Mouse (Mus musculus) heart, adult 2 months (tissue): ENCODE measurements around the gene E130208F15Rik. TPM values are rescaled to one million over a fixed set of nuclear protein-coding genes. Genes with fewer than 3 reads are reported as not detected.
A peak's percentile ranks its signal among the peaks of the same experiment; 100 is the strongest.

ENCODE experiments used
- DNase-seq, 2 experiments: peaks; one replicate each; pipeline ENCODE4 v3.0.0; 2021
- H3K27ac ChIP-seq: fragments of 200-600 bp; 2 replicates; pipeline ENCODE4 v1.8.1; 2022
- H3K27me3 ChIP-seq: fragments of 200-500 bp; 2 replicates; pipeline ENCODE4 v1.6.1; 2012; ENCODE audit warnings: mild to moderate bottlenecking, low read length, inconsistent platforms, mixed read lengths; ENCODE audit not compliant: control insufficient read depth, insufficient read depth
- H3K36me3 ChIP-seq: fragments of 200-500 bp; 2 replicates; pipeline ENCODE4 v1.6.1; 2012; ENCODE audit warnings: low read length, inconsistent platforms; ENCODE audit not compliant: control insufficient read depth, insufficient read depth
- H3K4me1 ChIP-seq: fragments of 200-500 bp; 2 replicates; pipeline ENCODE4 v1.6.1; 2011; ENCODE audit warnings: low read length; ENCODE audit not compliant: control insufficient read depth, insufficient read depth
- H3K4me3 ChIP-seq: fragments of 200-600 bp; 2 replicates; pipeline ENCODE4 v1.8.1; 2022
- H3K79me2 ChIP-seq: fragments of 200-500 bp; replicated peaks from 2 replicates; pipeline ENCODE4 v1.6.1; 2012; ENCODE audit warnings: mild to moderate bottlenecking, inconsistent platforms, low read length, moderate library complexity, mixed read lengths; ENCODE audit not compliant: control insufficient read depth, insufficient read depth
- H3K9ac ChIP-seq: fragments of 200-500 bp; 2 replicates; pipeline ENCODE4 v1.6.1; 2012; ENCODE audit warnings: low read depth, mild to moderate bottlenecking, control low read depth, inconsistent platforms, low read length, mixed read lengths
- CTCF ChIP-seq: fragments of 200-600 bp; IDR thresholded peaks from 2 replicates; pipeline ENCODE4 v1.8.1; 2022; ENCODE audit warnings: antibody characterized with exemption, mild to moderate bottlenecking, moderate library complexity
- EP300 ChIP-seq: fragments of 200-500 bp; IDR thresholded peaks from 2 replicates; pipeline ENCODE4 v1.6.1; 2011; ENCODE audit warnings: low read depth, low read length, control low read depth; ENCODE audit not compliant: insufficient read depth
- POLR2A ChIP-seq: fragments of 200-500 bp; IDR thresholded peaks from 2 replicates; pipeline ENCODE4 v1.6.1; 2011; ENCODE audit warnings: mild to moderate bottlenecking, low read depth, low read length, control low read depth; ENCODE audit not compliant: insufficient read depth
- WGBS: fragments of 180-500 bp; shearing (Covaris S2); methylation state at CpG from one replicate; pipeline ENCODE4 v1.1.7; 2018; 5-methylcytosine and 5-hydroxymethylcytosine counted together
- intact Hi-C: fragments of 180-260 bp; cut with DNase I; formaldehyde crosslinking; loops from one replicate; pipeline ENCODE4 v1.15.1; 2025
- polyA plus RNA-seq: library from polyadenylated mRNA; depleted of rRNA; stranded (reverse); fragments of >200 nt; gene quantifications from 2 replicates; pipeline ENCODE4 v1.2.3, GENCODE M21; 2012
- total RNA-seq, 2 experiments: library from RNA; stranded (reverse); gene quantifications; 2 replicates each; pipeline ENCODE4 v1.2.3; 2021

E130208F15Rik gene
- total and polyA plus RNA-seq, 3 experiments: 0.31 to 0.63 (median 0.55) TPM

DNA sequence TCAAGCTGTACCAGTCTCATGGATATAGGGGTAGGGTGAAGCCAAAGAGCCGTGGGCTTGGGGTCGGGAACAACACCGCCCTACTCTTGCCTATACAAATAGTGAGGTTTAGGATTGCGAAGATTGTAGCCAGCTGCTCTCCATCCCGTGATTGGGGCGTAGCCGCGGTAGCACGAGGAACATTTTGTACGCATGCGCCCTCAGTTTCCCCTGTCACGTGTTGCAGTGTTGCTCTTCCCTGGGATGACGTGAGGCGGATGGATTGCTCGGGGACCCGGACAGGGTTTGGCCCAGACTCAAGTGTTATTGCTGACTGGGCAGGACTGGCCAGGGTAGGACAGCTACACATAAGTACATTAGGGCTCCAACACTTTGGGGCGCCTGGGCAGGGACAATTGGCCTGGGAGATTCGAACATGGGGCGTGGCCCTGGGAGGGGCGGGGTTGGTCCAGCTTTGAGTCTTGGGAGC is 40.8 kb upstream of the E130208F15Rik start:
- H3K9ac ChIP-seq: peak overlapping the region; percentile 36
- under 1% methylated on average over 20 of the region's 20 CpGs for WGBS
- H3K27me3 ChIP-seq: no peaks in the 10 kb centered on the region
- no peak; the same call in 1 of the 2 replicates for TF ChIP-seq EP300
- no peak for TF ChIP-seq CTCF
- peak; percentile 64 for TF ChIP-seq POLR2A
- H3K36me3 ChIP-seq: no peaks in the 10 kb centered on the region
- peak; percentile 88 to 91 for DNase-seq
- H3K4me3 ChIP-seq: peak overlapping the region; percentile 90
- H3K4me1 ChIP-seq: no peaks in the 10 kb centered on the region; the same call in 1 of the 2 replicates
- peak overlapping the region; percentile 91 for H3K27ac ChIP-seq
- H3K79me2 ChIP-seq: no peaks in the 10 kb centered on the region
- intact Hi-C loops: loop anchor here (1.0 kb wide), 1 partner anchor 49 kb away; the partner anchor contains the start of gene Polr2i

DNA sequence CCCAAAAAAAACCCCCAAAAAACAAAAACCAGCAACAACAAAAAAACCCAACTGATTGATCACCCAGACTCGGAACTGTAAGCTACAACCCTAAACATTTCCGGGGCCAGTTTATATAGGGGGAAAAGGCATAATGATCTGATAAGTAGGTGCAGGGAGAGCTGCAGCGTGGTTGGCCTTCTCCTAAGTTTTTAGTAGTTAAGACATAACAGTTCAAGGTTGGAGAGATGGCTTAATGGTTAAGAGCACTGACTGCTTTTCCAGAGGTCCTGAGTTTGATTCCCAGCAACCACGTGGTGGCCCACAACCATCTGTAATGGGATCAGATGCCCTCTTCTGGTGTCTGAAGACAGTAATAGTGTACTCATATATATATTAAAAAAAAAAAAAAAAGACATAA is 40.0 kb upstream of the E130208F15Rik start:
- intact Hi-C loops: no loop called here
- WGBS: 80% methylated on average over 4 of the region's 4 CpGs
- H3K36me3 ChIP-seq: no peaks in the 10 kb centered on the region
- H3K27ac ChIP-seq: no peak overlapping the region
- no peak for DNase-seq
- no peak for TF ChIP-seq CTCF
- TF ChIP-seq EP300: no peak
- no peak for TF ChIP-seq POLR2A
- H3K27me3 ChIP-seq: no peaks in the 10 kb centered on the region
- H3K4me3 ChIP-seq: no peak overlapping the region
- no peaks in the 10 kb centered on the region; the same call in 1 of the 2 replicates for H3K4me1 ChIP-seq
- no peak overlapping the region for H3K9ac ChIP-seq
- H3K79me2 ChIP-seq: no peaks in the 10 kb centered on the region

DNA sequence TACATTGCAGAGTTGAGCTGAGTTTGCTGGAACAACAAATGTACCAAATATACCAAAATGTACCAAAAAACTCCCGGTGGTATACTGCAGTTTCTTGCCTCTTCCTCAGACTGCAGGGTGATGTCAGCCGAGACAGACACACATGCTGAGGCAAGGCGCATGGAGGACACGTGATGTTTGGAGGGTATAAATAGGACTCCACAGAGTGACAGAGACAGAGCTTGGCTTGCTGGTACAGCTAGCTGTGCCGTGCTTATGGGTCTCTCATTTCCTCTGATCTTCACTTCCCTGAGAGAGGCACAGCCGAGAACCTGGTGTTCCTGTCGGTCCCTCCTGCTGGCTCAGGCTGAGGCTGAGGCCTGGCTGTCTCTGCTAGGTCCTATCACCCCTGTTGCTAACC is 38.8 kb upstream of the E130208F15Rik start:
- H3K27me3 ChIP-seq: no peaks in the 10 kb centered on the region
- DNase-seq: peak in 1 of 2 experiments; percentile 26
- H3K9ac ChIP-seq: 0 out of 2 replicates have a peak overlapping the region, but pooled peaks have one; percentile 35
- H3K79me2 ChIP-seq: no peaks in the 10 kb centered on the region
- WGBS: 45% methylated on average over 7 of the region's 7 CpGs
- no peaks in the 10 kb centered on the region for H3K36me3 ChIP-seq
- TF ChIP-seq CTCF: no peak
- peak; percentile 52; the same call in 1 of the 2 replicates for TF ChIP-seq POLR2A
- H3K4me1 ChIP-seq: no peaks in the 10 kb centered on the region; the same call in 1 of the 2 replicates
- no peak overlapping the region for H3K27ac ChIP-seq
- H3K4me3 ChIP-seq: no peak overlapping the region
- intact Hi-C loops: loop anchor here (2.0 kb wide), 1 partner anchor 18 kb away; no protein-coding TSS in a partner anchor

DNA sequence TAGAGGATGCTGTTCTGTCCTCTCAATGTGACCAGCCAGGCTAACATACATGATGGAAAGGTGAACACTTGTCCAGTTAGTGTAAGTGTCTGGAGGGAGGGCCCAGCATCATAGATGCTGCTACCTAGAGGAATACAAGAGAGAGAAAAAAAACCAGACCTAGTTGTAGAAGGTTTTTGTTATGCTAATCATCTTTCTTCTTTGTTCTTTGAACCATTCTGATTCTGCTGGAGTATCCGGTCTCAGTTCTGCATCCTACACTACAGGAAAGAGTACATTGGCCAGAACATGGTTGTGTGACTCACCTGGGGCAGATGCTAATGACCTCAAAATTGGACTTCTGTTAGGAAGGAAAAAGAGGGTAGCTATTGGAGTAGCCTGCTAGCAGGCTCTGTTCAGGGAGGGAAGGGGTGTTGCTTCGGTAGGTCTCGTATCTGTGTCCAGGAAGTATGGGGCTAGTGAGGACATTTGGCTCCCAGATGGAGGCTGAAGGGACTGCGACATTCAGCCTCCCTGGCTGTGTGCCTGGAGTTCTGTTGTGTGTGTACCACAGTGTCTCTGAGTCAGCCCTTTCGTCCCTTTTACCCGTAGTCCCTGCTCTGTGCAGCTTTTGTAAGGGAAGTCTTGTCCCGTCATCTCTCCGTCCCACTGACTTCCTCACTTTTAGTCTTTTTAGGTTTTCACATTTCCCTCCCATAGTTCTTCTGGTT is 34.7 kb upstream of the E130208F15Rik start:
- WGBS: 27% methylated on average over 8 of the region's 8 CpGs
- peak in 1 of 2 experiments; percentile 52 for DNase-seq
- intact Hi-C loops: no loop called here

DNA sequence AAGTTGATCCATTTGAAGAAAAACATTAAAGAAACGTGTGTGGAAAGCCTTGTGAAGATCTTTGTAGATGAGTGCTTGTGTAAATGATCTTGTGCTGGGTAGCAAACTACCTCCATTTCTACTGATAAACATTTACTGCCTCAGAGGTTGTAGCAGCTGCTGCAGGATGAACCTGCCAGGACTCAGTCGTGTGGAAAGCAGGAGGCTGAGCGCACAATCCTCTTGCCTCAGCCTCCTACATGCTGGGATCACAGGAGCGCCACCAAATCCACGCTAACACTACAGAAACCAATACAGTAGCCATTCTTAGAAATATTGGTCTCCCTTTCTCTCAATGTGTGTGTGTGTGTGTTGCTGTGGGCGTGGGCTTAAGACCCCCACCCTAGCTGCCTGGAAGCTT is 33.5 kb upstream of the E130208F15Rik start:
- H3K79me2 ChIP-seq: no peaks in the 10 kb centered on the region
- DNase-seq: no peak

More for the DNA sequence above, 34.7 kb upstream of the E130208F15Rik start:
- H3K9ac ChIP-seq: no peak overlapping the region
- H3K79me2 ChIP-seq: no peaks in the 10 kb centered on the region
- TF ChIP-seq EP300 (no peak), POLR2A (no peak), CTCF (no peak)
- H3K36me3 ChIP-seq: no peaks in the 10 kb centered on the region
- no peak overlapping the region for H3K27ac ChIP-seq
- no peaks in the 10 kb centered on the region for H3K27me3 ChIP-seq
- peaks cover 2% of the 10 kb centered on the region; the same call in 1 of the 2 replicates for H3K4me1 ChIP-seq
- H3K4me3 ChIP-seq: no peak overlapping the region

DNA sequence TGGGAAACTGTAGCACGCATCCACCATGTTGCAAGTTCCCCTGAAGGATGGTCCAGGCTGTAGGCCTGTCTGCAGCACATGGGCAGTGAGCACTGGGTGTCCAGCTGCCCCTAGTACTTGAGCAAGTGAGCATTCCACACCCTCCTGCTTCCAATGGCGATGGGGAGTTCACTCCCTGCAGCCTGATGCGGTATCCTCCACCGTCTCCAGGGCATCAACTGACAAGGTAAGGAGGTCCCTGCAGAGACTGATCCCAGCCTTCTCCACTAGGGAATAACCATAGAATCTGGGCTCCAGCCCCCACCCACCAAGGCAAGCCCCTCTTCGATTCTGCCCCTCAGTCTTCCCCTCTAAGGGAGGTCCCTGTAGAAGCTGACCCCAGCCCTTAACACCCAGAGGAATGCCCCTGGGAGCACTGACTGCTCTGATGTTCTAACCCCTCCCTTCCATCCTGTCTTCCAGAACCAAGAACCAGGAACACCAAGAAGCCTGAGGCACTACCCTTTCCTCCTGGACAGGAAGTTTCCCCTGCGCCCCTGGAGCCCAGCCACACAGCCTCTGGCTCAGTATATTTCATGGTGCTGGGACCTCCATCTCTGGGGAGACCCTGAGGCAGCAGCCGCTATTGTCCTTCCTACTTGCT is 32.3 kb upstream of the E130208F15Rik start:
- intact Hi-C loops: no loop called here
- Histone ChIP-seq H3K4me3 (no peak overlapping the region), H3K4me1 (peaks cover 2% of the 10 kb centered on the region; the same call in 1 of the 2 replicates), H3K9ac (no peak overlapping the region), H3K36me3 (no peaks in the 10 kb centered on the region), H3K27me3 (no peaks in the 10 kb centered on the region), H3K79me2 (no peaks in the 10 kb centered on the region), H3K27ac (no peak overlapping the region)
- no peak for DNase-seq
- TF ChIP-seq CTCF: no peak
- TF ChIP-seq POLR2A: no peak
- no peak for TF ChIP-seq EP300
- 59% methylated on average over 7 of the region's 7 CpGs for WGBS

More for the DNA sequence above, 33.5 kb upstream of the E130208F15Rik start:
- Histone ChIP-seq H3K36me3 (no peaks in the 10 kb centered on the region), H3K27ac (no peak overlapping the region), H3K27me3 (no peaks in the 10 kb centered on the region), H3K4me3 (no peak overlapping the region), H3K9ac (no peak overlapping the region), H3K4me1 (peaks cover 2% of the 10 kb centered on the region; the same call in 1 of the 2 replicates)
- 67% methylated on average over 6 of the region's 6 CpGs for WGBS
- TF ChIP-seq POLR2A: no peak
- no peak for TF ChIP-seq CTCF
- no peak for TF ChIP-seq EP300
- intact Hi-C loops: no loop called here
